Mouse (Mus musculus) heart, embryonic 13.5 days (tissue): ENCODE results near the gene Grin1. TPM values are rescaled to one million over a fixed set of nuclear protein-coding genes. Genes with fewer than 3 reads are reported as not detected.
A peak's percentile ranks its signal among the peaks of the same experiment; 100 is the strongest.
"Not testable (repeated sequence)": the region's sequence is repeated elsewhere in the genome, so short reads cannot be mapped to it uniquely, and the experiment has no call there.

Experiments
- ATAC-seq: fragments of 200-750 bp; cut with Nextera tagmentation; 2 replicates; pipeline ENCODE4 v1.8.0; 2017; ENCODE audit warnings: moderate TSS enrichment; ENCODE audit not compliant: insufficient number of reproducible peaks, low FRiP score, low TSS enrichment; ENCODE audit errors: extremely low read depth
- H3K27ac ChIP-seq: fragments of 300-500 bp; sonication (generic); replicated peaks from 2 replicates; pipeline ENCODE4 v1.5.1; 2015; ENCODE audit warnings: moderate library complexity, mild to moderate bottlenecking, inconsistent platforms
- H3K27me3 ChIP-seq: fragments of 300-500 bp; sonication (generic); replicated peaks from 2 replicates; pipeline ENCODE4 v1.6.1; 2015; ENCODE audit warnings: mild to moderate bottlenecking, inconsistent platforms
- H3K36me3 ChIP-seq: fragments of 300-500 bp; sonication (generic); 2 replicates; pipeline ENCODE4 v1.6.1; 2015; ENCODE audit warnings: mild to moderate bottlenecking, inconsistent platforms
- H3K4me1 ChIP-seq: fragments of 300-500 bp; sonication (generic); 2 replicates; pipeline ENCODE4 v1.6.1; 2015; ENCODE audit warnings: inconsistent platforms
- H3K4me2 ChIP-seq: fragments of 300-500 bp; sonication (generic); 2 replicates; pipeline ENCODE4 v1.6.1; 2015; ENCODE audit warnings: inconsistent platforms, mild to moderate bottlenecking, moderate library complexity
- H3K4me3 ChIP-seq: fragments of 300-500 bp; sonication (generic); 2 replicates; pipeline ENCODE4 v1.5.1; 2015; ENCODE audit warnings: moderate library complexity, mild to moderate bottlenecking, inconsistent platforms
- H3K9ac ChIP-seq: fragments of 300-500 bp; sonication (generic); 2 replicates; pipeline ENCODE4 v1.6.1; 2015; ENCODE audit warnings: inconsistent platforms, mild to moderate bottlenecking, moderate library complexity
- H3K9me3 ChIP-seq: fragments of 300-500 bp; sonication (generic); 2 replicates; pipeline ENCODE4 v1.6.1; 2016; ENCODE audit warnings: inconsistent platforms
- WGBS: fragments of 180-500 bp; shearing (Covaris S2); methylation state at CpG from one replicate; pipeline ENCODE4 v1.1.7; 2015; ENCODE audit warnings: mixed read lengths; 5-methylcytosine and 5-hydroxymethylcytosine counted together
- polyA plus RNA-seq: library from polyadenylated mRNA; unstranded; fragments of >200 nt; fragmentation: Nextera tagmentation; extraction: Ambion mirVana; gene quantifications from 2 replicates; pipeline ENCODE4 v1.2.1, GENCODE M21; 2015

Grin1 gene
- polyA plus RNA-seq, 1 experiment from 2014 or later = 0.16 TPM

DNA sequence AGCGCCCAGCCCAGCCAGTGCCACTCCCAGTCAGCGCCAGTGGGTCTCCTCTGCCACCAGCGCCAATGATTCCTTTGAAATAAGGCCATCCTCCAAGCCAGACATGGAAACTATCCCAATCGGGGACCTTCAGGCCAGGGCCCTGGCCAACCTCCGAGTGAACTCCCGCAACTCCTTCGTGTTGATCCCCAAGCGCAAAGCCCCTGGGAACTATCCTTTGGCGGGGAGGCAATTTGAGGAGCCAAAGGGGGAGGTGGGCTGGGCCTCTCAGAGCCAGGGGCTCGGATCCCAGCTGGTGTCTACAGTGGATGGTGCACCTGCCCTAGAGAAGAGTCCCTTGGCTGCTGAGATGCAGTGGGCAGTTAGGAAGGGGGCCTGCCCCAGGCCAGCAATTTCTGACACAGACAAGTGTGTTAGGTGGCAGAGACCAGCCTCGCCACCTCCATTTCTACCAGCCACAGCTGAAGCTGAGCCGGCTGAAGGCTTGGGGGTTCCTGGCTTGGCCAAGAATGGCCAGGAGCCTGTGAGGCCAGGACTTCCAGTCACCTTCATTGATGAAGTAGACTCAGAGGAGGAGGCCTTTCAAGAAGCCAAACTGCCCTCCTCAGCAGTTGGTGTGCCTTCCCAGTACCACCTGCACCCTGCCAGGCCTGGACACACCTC lies 55.2 kb downstream of the Grin1 start:
- Histone ChIP-seq H3K4me1 (peaks cover 52% of the 10 kb centered on the region), H3K4me2 (peak overlapping the region; percentile 100), H3K27ac (no peak overlapping the region), H3K4me3 (peak overlapping the region; percentile 86), H3K9me3 (no peaks in the 10 kb centered on the region), H3K27me3 (peaks cover 19% of the 10 kb centered on the region), H3K9ac (peak overlapping the region; percentile 86), H3K36me3 (0 out of 2 replicates have a peak, but pooled peaks cover 9% of the 10 kb centered on the region)
- 19% methylated on average over 12 of the region's 12 CpGs for WGBS
- no peak for ATAC-seq

DNA sequence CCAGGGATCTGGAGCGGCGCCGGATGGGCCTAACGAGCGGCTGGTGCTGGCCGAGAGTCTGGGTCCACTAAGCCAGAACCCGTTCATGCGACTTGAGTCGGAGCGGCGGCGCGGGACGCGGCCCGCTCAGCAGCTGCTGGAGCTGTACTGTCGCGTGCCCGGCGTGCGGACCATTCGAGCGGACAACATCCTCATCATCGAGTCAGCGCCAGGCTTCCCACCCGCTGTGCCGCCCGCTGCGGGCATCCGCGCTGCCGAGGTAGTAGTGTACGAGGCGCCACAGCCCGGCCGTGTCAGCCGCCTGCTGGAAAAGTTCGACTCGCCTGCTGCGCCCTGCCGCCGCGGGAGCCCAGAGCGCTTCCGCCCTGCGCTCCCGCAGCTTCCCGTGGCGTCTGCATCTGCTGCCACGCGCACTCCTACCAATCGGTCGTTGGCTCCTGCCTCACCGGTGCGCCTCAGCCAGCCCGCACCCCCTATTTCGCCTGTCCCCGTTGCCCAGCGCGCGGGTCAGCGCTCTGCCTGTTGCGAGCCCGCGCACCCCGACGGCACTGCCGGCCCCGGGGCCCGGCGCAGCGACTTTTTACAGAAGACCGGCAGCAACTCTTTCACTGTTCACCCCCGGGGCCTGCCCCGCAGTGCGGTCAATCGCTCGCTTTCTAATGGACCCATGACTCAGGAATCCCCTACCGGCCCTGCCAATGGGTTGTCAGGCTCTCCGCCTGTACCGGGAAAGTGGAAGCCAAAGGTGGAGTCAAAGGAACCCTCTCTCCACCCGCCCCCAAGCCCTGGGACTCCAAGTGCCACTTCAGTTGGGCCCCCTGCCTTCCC lies 56.0 kb downstream of the Grin1 start:
- peak overlapping the region; percentile 86 for H3K9ac ChIP-seq
- under 1% methylated on average over 82 of the region's 82 CpGs for WGBS
- peak; percentile 1; the same call in 1 of the 2 replicates for ATAC-seq

DNA sequence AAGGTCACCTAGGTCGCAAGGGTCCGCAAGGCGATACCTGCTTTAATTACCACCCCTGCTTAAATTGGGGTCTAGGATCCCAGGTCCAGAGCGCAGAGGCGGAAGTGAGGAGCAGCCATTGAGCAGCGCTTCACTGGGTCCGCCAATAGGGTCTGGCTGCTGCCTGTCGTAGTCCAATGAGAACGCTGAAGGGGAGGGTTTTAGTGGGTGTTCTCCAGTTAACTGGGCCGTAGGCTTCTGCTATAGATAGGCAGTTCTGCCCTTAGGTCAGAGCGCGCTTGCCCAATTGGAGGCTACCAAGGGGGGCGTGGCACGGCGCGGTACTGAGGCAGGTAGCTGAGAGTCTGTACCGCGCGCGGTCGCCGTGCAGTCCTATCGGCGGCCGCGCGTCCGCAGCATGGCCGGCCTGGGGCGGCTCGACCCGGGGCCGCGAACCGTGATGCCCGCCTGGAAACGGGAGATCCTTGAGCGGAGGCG lies 56.7 kb downstream of the Grin1 start, which contains the start of gene Tprn:
Gene Tprn, plus strand, starts transcription at position 328 of the 477 bp plus-strand sequence.
- WGBS = under 1% methylated on average over 39 of the region's 39 CpGs
- H3K27ac ChIP-seq = peak within 1 kb of the TSS; percentile 9; the same call in 1 of the 2 replicates

More for the DNA sequence above, 56.0 kb downstream of the Grin1 start:
- Histone ChIP-seq H3K36me3 (0 out of 2 replicates have a peak, but pooled peaks cover 1% of the 10 kb centered on the region), H3K27ac (no peak overlapping the region), H3K4me1 (peaks cover 52% of the 10 kb centered on the region), H3K4me2 (peak overlapping the region; percentile 100), H3K27me3 (peaks cover 19% of the 10 kb centered on the region), H3K9me3 (no peaks in the 10 kb centered on the region), H3K4me3 (peak overlapping the region; percentile 86)

DNA sequence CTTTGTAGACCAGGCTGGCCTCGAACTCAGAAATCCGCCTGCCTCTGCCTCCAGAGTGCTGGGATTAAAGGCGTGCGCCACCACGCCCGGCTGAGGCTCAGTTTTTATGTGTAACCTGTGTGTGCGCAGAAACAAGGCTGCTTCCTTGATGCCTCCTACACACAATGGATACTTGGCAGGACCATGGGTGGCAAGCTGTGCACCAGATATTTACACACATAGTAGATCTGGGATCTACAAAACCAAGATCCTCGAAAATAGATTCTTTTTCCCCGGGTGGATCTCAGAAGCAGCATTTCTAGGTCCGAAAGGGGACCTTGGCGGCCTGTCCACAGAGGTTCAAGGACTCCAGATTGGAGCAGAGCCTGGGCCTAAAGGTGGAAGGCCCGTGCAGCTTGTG lies 57.1 kb downstream of the Grin1 start:
- 0 out of 2 replicates have a peak, but pooled peaks have one; percentile 3 for ATAC-seq
- peak overlapping the region; percentile 9; the same call in 1 of the 2 replicates for H3K27ac ChIP-seq
- H3K4me2 ChIP-seq = peak overlapping the region; percentile 100
- peaks cover 19% of the 10 kb centered on the region for H3K27me3 ChIP-seq
- H3K36me3 ChIP-seq = no peaks in the 10 kb centered on the region
- WGBS = 41% methylated on average over 12 of the region's 12 CpGs
- H3K4me3 ChIP-seq = peak overlapping the region; percentile 86
- peaks cover 47% of the 10 kb centered on the region for H3K4me1 ChIP-seq
- H3K9ac ChIP-seq = peak overlapping the region; percentile 74
- H3K9me3 ChIP-seq = no peaks in the 10 kb centered on the region

More for the DNA sequence above, 56.7 kb downstream of the Grin1 start, which contains the start of gene Tprn:
- peaks cover 48% of the 10 kb centered on the region for H3K4me1 ChIP-seq
- no peaks in the 10 kb centered on the region for H3K36me3 ChIP-seq
- H3K4me2 ChIP-seq = peak within 1 kb of the TSS; percentile 100
- no peaks in the 10 kb centered on the region for H3K9me3 ChIP-seq
- peaks cover 19% of the 10 kb centered on the region for H3K27me3 ChIP-seq
- peak; percentile 96 for ATAC-seq
- H3K4me3 ChIP-seq = peak within 1 kb of the TSS; percentile 86
- H3K9ac ChIP-seq = peak within 1 kb of the TSS; percentile 86

DNA sequence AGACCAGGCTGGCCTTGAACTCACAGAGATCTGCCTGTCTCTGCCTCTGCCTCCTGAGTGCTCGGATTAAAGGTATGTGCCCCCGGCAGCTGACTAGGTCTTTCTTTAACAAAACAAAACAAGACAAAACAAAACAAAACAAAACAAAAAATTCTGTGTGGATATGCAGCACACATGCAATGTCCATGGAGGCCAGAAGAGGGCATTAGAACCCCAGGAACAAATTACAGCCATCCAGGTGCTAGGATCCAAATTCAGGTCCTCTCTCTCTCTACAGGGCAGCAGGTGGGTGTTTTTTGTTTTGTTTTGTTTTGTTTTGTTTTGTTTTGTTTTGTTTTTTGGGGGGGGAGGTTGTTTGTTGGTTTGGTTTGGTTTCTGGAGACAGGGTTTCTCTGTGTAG lies 60.1 kb downstream of the Grin1 start:
- 56% methylated on average over 2 of the region's 2 CpGs for WGBS

DNA sequence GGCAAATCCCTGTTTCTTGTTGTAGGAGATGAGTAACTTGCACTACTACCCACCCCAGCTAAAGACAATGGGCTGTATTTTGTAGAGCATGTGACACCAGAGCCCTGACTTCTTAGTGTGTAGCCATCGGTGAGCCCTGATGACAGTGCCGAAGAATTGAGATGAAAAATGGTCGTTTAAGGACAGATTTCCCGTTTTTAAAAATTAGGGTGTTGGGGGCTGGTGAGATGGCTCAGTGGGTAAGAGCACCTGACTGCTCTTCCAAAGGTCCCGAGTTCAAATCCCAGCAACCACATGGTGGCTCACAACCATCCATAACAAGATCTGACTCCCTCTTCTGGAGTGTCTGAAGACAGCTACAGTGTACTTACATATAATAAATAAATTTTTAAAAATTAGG lies 61.7 kb downstream of the Grin1 start:
- H3K27me3 ChIP-seq, H3K9me3 ChIP-seq, H3K9ac ChIP-seq, H3K4me3 ChIP-seq, ATAC-seq, H3K27ac ChIP-seq, H3K4me2 ChIP-seq: not testable (repeated sequence)
- 74% methylated on average over 5 of the region's 5 CpGs for WGBS
- Histone ChIP-seq H3K36me3 (peaks cover 11% of the 10 kb centered on the region), H3K4me1 (peaks cover 25% of the 10 kb centered on the region)

More for the DNA sequence above, 60.1 kb downstream of the Grin1 start:
- H3K27me3 ChIP-seq = peaks cover 7% of the 10 kb centered on the region
- no peak overlapping the region for H3K4me3 ChIP-seq
- H3K9me3 ChIP-seq = no peaks in the 10 kb centered on the region
- H3K4me1 ChIP-seq = peaks cover 34% of the 10 kb centered on the region
- H3K4me2 ChIP-seq = no peak overlapping the region
- no peak for ATAC-seq
- H3K27ac ChIP-seq = no peak overlapping the region
- no peak overlapping the region for H3K9ac ChIP-seq
- no peaks in the 10 kb centered on the region for H3K36me3 ChIP-seq

DNA sequence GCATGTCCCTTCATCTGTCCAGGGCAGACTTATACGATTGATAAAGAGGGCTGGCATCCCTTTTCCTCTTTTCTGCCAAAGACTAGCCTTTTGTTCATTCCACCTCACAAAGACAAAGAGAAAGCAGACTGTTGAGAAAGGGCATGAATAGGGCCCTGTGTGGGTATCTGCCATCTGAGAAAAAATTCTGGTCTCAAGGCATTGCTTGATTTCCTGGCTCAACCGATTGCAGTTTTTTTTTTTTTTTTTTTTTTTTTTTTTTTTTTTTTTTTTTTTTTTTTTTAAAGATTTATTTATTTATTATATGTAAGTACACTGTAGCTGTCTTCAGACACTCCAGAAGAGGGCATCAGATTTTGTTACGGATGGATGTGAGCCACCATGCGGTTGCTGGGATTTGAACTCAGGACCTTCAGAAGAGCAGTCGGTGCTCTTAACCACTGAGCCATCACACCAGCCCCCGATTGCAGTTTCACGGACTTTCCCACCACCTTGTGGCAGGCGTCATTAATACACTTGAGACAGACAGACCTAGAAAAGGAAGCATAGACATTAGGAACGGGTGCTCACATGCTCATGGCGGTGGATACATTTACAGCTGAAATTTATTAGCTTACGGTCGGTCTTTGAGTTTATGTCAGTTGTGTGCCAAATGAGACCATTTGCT lies 62.4 kb downstream of the Grin1 start:
- H3K4me3 ChIP-seq = peak overlapping the region; percentile 88
- H3K9ac ChIP-seq = peak overlapping the region; percentile 89
- peaks cover 18% of the 10 kb centered on the region for H3K36me3 ChIP-seq
- not testable (repeated sequence) for ATAC-seq, H3K9me3 ChIP-seq, H3K27me3 ChIP-seq
- H3K4me1 ChIP-seq = peaks cover 21% of the 10 kb centered on the region
- 54% methylated on average over 12 of the region's 12 CpGs for WGBS
- H3K27ac ChIP-seq = peak overlapping the region; percentile 64
- H3K4me2 ChIP-seq = peak overlapping the region; percentile 94

DNA sequence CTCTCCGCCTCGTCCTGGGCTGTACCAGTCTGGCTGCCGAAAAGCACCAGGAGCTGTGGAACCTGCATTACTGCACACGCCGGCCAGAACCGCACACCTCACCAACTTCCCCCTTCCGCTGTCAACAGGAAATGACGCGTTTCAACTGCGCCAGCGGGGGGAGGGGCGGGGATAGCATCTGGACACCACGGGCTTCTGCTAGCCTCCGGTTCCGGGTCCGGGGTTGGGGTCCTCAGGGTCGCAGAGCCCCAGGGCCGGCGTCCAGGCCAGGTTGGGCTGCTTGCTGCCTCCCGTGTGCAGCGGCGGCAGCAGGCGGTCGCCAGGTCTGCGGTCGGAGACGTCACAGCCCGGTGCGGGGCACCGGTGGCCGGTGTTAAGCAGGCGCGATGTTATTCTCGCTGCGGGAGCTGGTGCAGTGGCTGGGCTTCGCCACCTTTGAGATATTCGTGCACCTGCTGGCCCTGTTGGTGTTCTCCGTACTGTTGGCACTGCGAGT lies 63.7 kb downstream of the Grin1 start, which contains the start of gene Tmem203:
Gene Tmem203, plus strand, starts transcription at position 156 of the 496 bp plus-strand sequence.
- Histone ChIP-seq H3K27ac (peak within 1 kb of the TSS; percentile 64), H3K4me3 (peak within 1 kb of the TSS; percentile 88), H3K4me1 (peaks cover 21% of the 10 kb centered on the region), H3K36me3 (peaks cover 31% of the 10 kb centered on the region), H3K9me3 (no peaks in the 10 kb centered on the region), H3K9ac (peak within 1 kb of the TSS; percentile 89), H3K27me3 (no peaks in the 10 kb centered on the region), H3K4me2 (peak within 1 kb of the TSS; percentile 94)
- under 1% methylated on average over 39 of the region's 39 CpGs for WGBS
- peak; percentile 82 for ATAC-seq

DNA sequence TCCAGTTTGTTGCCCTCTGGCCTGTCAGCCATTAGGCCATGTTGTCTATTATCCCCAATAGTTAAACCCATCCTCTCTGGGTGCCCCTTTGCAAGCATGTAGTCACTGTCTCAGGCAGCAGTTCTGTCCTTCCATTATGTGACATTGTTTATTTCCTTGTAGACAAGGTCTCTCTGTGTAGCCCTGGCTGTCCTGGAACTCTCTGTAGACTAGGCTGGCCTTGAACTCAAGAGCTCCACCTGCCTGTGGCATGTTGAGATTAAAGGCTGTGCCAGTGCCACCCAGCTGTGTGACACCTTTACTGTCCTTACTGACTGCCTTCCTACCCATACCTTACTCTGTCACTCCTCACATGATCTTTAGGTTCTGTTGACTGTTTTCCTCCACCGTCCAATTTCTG lies 66.7 kb downstream of the Grin1 start:
- no peaks in the 10 kb centered on the region for H3K27me3 ChIP-seq
- H3K9me3 ChIP-seq = no peaks in the 10 kb centered on the region
- H3K36me3 ChIP-seq = peaks cover 60% of the 10 kb centered on the region
- WGBS = 77% methylated on average over 1 of the region's 1 CpGs
- H3K4me3 ChIP-seq = no peak overlapping the region
- H3K9ac ChIP-seq = no peak overlapping the region
- H3K4me1 ChIP-seq = peaks cover 21% of the 10 kb centered on the region
- H3K4me2 ChIP-seq = no peak overlapping the region
- H3K27ac ChIP-seq = no peak overlapping the region
- no peak for ATAC-seq

DNA sequence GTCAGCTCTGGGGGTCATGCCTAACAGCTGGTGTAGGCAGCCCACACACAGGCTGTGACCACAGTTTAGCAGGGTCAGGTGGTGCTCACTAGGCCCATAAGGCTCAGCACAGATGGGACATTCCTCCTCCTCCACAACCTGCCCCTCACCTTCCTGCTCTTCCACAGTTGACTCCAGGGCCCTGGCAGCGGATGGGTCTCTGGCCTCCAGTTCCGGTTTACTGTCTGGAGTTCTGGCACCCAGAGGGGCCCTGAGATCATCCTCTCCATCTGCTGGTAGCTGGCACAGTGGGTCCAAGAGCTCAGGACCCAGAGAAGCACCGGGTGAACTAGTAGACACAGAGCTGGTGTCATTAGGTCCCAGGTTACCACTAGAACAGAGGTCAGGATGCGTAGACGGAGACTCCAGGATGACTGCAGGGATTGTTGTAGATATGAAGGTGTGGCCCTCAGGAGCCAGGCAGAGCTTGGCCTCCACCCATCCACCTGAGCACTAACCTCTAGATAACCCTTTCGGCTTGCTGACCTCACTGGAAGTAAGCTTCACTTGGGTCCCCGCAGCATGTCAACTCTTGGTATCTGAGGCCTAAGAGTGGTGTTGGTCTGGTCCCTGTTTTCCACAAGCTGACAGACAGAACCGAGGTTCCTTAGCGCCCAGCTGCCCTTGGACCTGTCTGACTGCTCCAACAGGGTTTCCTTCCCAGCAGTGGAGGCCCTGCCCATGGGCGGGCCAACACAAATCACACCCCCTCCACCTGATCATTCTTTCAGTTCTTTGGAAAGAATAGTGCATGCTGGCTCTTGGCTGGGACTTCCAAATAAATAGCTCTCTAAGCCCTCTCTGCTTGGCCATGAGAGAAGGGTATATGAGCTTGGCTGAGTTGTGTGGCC lies 72.6 kb downstream of the Grin1 start, which contains the start of gene AL732309.1:
Gene AL732309.1, minus strand, starts transcription at position 681 of the 890 bp plus-strand sequence.
- no peak within 1 kb of the TSS for H3K9ac ChIP-seq
- no peak within 1 kb of the TSS for H3K27ac ChIP-seq
- H3K4me2 ChIP-seq = no peak within 1 kb of the TSS
- no peak within 1 kb of the TSS for H3K4me3 ChIP-seq
- no peaks in the 10 kb centered on the region for H3K9me3 ChIP-seq
- ATAC-seq = no peak
- H3K4me1 ChIP-seq = peaks cover 14% of the 10 kb centered on the region
- 84% methylated on average over 10 of the region's 10 CpGs for WGBS
- H3K27me3 ChIP-seq = peaks cover 29% of the 10 kb centered on the region
- peaks cover 49% of the 10 kb centered on the region for H3K36me3 ChIP-seq
